Mouse (Mus musculus): ENCODE measurements around the gene Hist2h3c2. TPM values are rescaled to one million over a fixed set of nuclear protein-coding genes. Genes with fewer than 3 reads are reported as not detected.

Hist2h3c2 gene
- polyA plus RNA-seq, 1 experiment from 2014 or later: 8.0 TPM

GRCm38 (mm10) chr3:96231758-96232120 lies 7.2 kb downstream of the Hist2h3c2 start:
- no peak overlapping the region for H3K9ac ChIP-seq (ENCODE audit: low read depth, low read length)
- no peaks in the 10 kb centered on the region for H3K27me3 ChIP-seq (replicated peaks; ENCODE audit: control insufficient read depth, insufficient read depth, low read length)
- no peak overlapping the region for H3K27ac ChIP-seq (ENCODE audit: low read depth, low read length)
- ATAC-seq (replicated peaks; ENCODE audit: low FRiP score) (no peak), DNase-seq (ENCODE audit: low spot score) (no peak)
- WGBS: 62% methylated on average over 2 of the region's 2 CpGs
- no peak overlapping the region for H3K4me3 ChIP-seq (ENCODE audit: low read depth, low read length)
- no peaks in the 10 kb centered on the region for H3K4me1 ChIP-seq (replicated peaks; ENCODE audit: control insufficient read depth, insufficient read depth, low read length)
- H3K36me3 ChIP-seq (ENCODE audit: control insufficient read depth, insufficient read depth, low read length): no peaks in the 10 kb centered on the region
- H3K9me3 ChIP-seq (ENCODE audit: control insufficient read depth, low read length): no peaks in the 10 kb centered on the region
- no peak overlapping the region for H3K4me2 ChIP-seq

GRCm38 (mm10) chr3:96230910-96231757 lies 7.8 kb downstream of the Hist2h3c2 start:
- Histone ChIP-seq H3K4me3 (ENCODE audit: low read depth, low read length) (no peak overlapping the region), H3K27me3 (replicated peaks; ENCODE audit: control insufficient read depth, insufficient read depth, low read length) (no peaks in the 10 kb centered on the region), H3K9me3 (ENCODE audit: control insufficient read depth, low read length) (no peaks in the 10 kb centered on the region), H3K9ac (ENCODE audit: low read depth, low read length) (no peak overlapping the region), H3K4me2 (no peak overlapping the region), H3K27ac (ENCODE audit: low read depth, low read length) (no peak overlapping the region), H3K36me3 (ENCODE audit: control insufficient read depth, insufficient read depth, low read length) (no peaks in the 10 kb centered on the region), H3K4me1 (replicated peaks; ENCODE audit: control insufficient read depth, insufficient read depth, low read length) (peaks cover under 1% of the 10 kb centered on the region; the same call in 1 of the 2 replicates)
- 75% methylated on average over 4 of the region's 4 CpGs for WGBS
- DNase-seq (ENCODE audit: low spot score): no peak
- ATAC-seq (replicated peaks; ENCODE audit: low FRiP score): no peak

- ATAC-seq (replicated peaks; ENCODE audit: low FRiP score) (no peak), DNase-seq (ENCODE audit: low spot score) (no peak)
- Histone ChIP-seq H3K9ac (ENCODE audit: low read depth, low read length) (no peak overlapping the region), H3K9me3 (ENCODE audit: control insufficient read depth, low read length) (no peaks in the 10 kb centered on the region), H3K36me3 (ENCODE audit: control insufficient read depth, insufficient read depth, low read length) (no peaks in the 10 kb centered on the region), H3K27me3 (replicated peaks; ENCODE audit: control insufficient read depth, insufficient read depth, low read length) (no peaks in the 10 kb centered on the region), H3K27ac (ENCODE audit: low read depth, low read length) (no peak overlapping the region), H3K4me1 (replicated peaks; ENCODE audit: control insufficient read depth, insufficient read depth, low read length) (peaks cover 8% of the 10 kb centered on the region), H3K4me3 (ENCODE audit: low read depth, low read length) (no peak overlapping the region), H3K4me2 (no peak overlapping the region)
- WGBS: 52% methylated on average over 2 of the region's 2 CpGs
Measured at GRCm38 (mm10) chr3:96230404-96230803, 8.5 kb downstream of the Hist2h3c2 start.

GRCm38 (mm10) chr3:96228828-96229227 lies 10.1 kb downstream of the Hist2h3c2 start:
- peaks cover 13% of the 10 kb centered on the region for H3K4me1 ChIP-seq (replicated peaks; ENCODE audit: control insufficient read depth, insufficient read depth, low read length)
- H3K27ac ChIP-seq (ENCODE audit: low read depth, low read length): no peak overlapping the region
- WGBS: 76% methylated on average over 2 of the region's 2 CpGs
- H3K9me3 ChIP-seq (ENCODE audit: control insufficient read depth, low read length): no peaks in the 10 kb centered on the region
- H3K36me3 ChIP-seq (ENCODE audit: control insufficient read depth, insufficient read depth, low read length): no peaks in the 10 kb centered on the region
- no peaks in the 10 kb centered on the region for H3K27me3 ChIP-seq (replicated peaks; ENCODE audit: control insufficient read depth, insufficient read depth, low read length)
- no peak overlapping the region for H3K9ac ChIP-seq (ENCODE audit: low read depth, low read length)
- H3K4me2 ChIP-seq: no peak overlapping the region
- H3K4me3 ChIP-seq (ENCODE audit: low read depth, low read length): no peak overlapping the region
- DNase-seq (ENCODE audit: low spot score): no peak
- no peak for ATAC-seq (replicated peaks; ENCODE audit: low FRiP score)

GRCm38 (mm10) chr3:96226695-96227648 lies 12.0 kb downstream of the Hist2h3c2 start:
- H3K4me1 ChIP-seq (replicated peaks; ENCODE audit: control insufficient read depth, insufficient read depth, low read length): peaks cover 26% of the 10 kb centered on the region
- no peak for DNase-seq (ENCODE audit: low spot score)
- no peaks in the 10 kb centered on the region for H3K27me3 ChIP-seq (replicated peaks; ENCODE audit: control insufficient read depth, insufficient read depth, low read length)
- WGBS: 59% methylated on average over 8 of the region's 8 CpGs
- no peak overlapping the region for H3K4me3 ChIP-seq (ENCODE audit: low read depth, low read length)
- ATAC-seq (replicated peaks; ENCODE audit: low FRiP score): no peak; the same call in 1 of the 2 replicates
- H3K9me3 ChIP-seq (ENCODE audit: control insufficient read depth, low read length): no peaks in the 10 kb centered on the region
- no peak overlapping the region for H3K4me2 ChIP-seq
- H3K9ac ChIP-seq (ENCODE audit: low read depth, low read length): no peak overlapping the region
- H3K36me3 ChIP-seq (ENCODE audit: control insufficient read depth, insufficient read depth, low read length): no peaks in the 10 kb centered on the region
- H3K27ac ChIP-seq (ENCODE audit: low read depth, low read length): no peak overlapping the region

- Histone ChIP-seq H3K4me3 (ENCODE audit: low read depth, low read length) (no peak overlapping the region), H3K27me3 (replicated peaks; ENCODE audit: control insufficient read depth, insufficient read depth, low read length) (no peaks in the 10 kb centered on the region), H3K9ac (ENCODE audit: low read depth, low read length) (peak overlapping the region; percentile 21; the same call in 1 of the 2 replicates), H3K4me1 (replicated peaks; ENCODE audit: control insufficient read depth, insufficient read depth, low read length) (peaks cover 26% of the 10 kb centered on the region), H3K36me3 (ENCODE audit: control insufficient read depth, insufficient read depth, low read length) (no peaks in the 10 kb centered on the region), H3K9me3 (ENCODE audit: control insufficient read depth, low read length) (no peaks in the 10 kb centered on the region), H3K27ac (ENCODE audit: low read depth, low read length) (peak overlapping the region; percentile 4; the same call in 1 of the 2 replicates), H3K4me2 (peak overlapping the region; percentile 43)
- DNase-seq (ENCODE audit: low spot score) (no peak), ATAC-seq (replicated peaks; ENCODE audit: low FRiP score) (no peak)
- WGBS: 43% methylated on average over 2 of the region's 2 CpGs
Measured at GRCm38 (mm10) chr3:96225421-96225820, 13.5 kb downstream of the Hist2h3c2 start.

- Histone ChIP-seq H3K4me1 (replicated peaks; ENCODE audit: control insufficient read depth, insufficient read depth, low read length) (peaks cover 33% of the 10 kb centered on the region), H3K9me3 (ENCODE audit: control insufficient read depth, low read length) (no peaks in the 10 kb centered on the region)
- no peak for ATAC-seq (replicated peaks; ENCODE audit: low FRiP score)
Measured at GRCm38 (mm10) chr3:96222774-96223173, 16.2 kb downstream of the Hist2h3c2 start.

GRCm38 (mm10) chr3:96221640-96222038 lies 17.3 kb downstream of the Hist2h3c2 start:
- WGBS: 29% methylated on average over 9 of the region's 9 CpGs
- H3K27ac ChIP-seq (ENCODE audit: low read depth, low read length): peak overlapping the region; percentile 100
- H3K4me2 ChIP-seq: peak overlapping the region; percentile 92
- peaks cover 33% of the 10 kb centered on the region for H3K4me1 ChIP-seq (replicated peaks; ENCODE audit: control insufficient read depth, insufficient read depth, low read length)
- H3K9me3 ChIP-seq (ENCODE audit: control insufficient read depth, low read length): no peaks in the 10 kb centered on the region
- no peaks in the 10 kb centered on the region for H3K27me3 ChIP-seq (replicated peaks; ENCODE audit: control insufficient read depth, insufficient read depth, low read length)
- DNase-seq (ENCODE audit: low spot score): peak; percentile 52
- no peaks in the 10 kb centered on the region for H3K36me3 ChIP-seq (ENCODE audit: control insufficient read depth, insufficient read depth, low read length)
- no peak for ATAC-seq (replicated peaks; ENCODE audit: low FRiP score)
- peak overlapping the region; percentile 86 for H3K9ac ChIP-seq (ENCODE audit: low read depth, low read length)
- H3K4me3 ChIP-seq (ENCODE audit: low read depth, low read length): peak overlapping the region; percentile 61

More at GRCm38 (mm10) chr3:96222774-96223173, 16.2 kb downstream of the Hist2h3c2 start:
- peak overlapping the region; percentile 92 for H3K4me2 ChIP-seq
- 88% methylated on average over 4 of the region's 4 CpGs for WGBS
- H3K4me3 ChIP-seq (ENCODE audit: low read depth, low read length): peak overlapping the region; percentile 61
- peak overlapping the region; percentile 100; the same call in 1 of the 2 replicates for H3K27ac ChIP-seq (ENCODE audit: low read depth, low read length)
- no peak for DNase-seq (ENCODE audit: low spot score)
- H3K9ac ChIP-seq (ENCODE audit: low read depth, low read length): peak overlapping the region; percentile 86
- H3K27me3 ChIP-seq (replicated peaks; ENCODE audit: control insufficient read depth, insufficient read depth, low read length): no peaks in the 10 kb centered on the region
- no peaks in the 10 kb centered on the region for H3K36me3 ChIP-seq (ENCODE audit: control insufficient read depth, insufficient read depth, low read length)
